Mouse (Mus musculus) midbrain, embryonic 12.5 days (tissue): ENCODE data around the gene Kmt5b. TPM values are rescaled to one million over a fixed set of nuclear protein-coding genes. Genes with fewer than 3 reads are reported as not detected.

Experiments used
- ATAC-seq: fragments of 200-750 bp; cut with Nextera tagmentation; 2 replicates; pipeline ENCODE4 v1.8.0; 2017; ENCODE audit warnings: low read depth, moderate TSS enrichment, moderate library complexity; ENCODE audit not compliant: low FRiP score
- H3K27ac ChIP-seq: fragments of 300-500 bp; sonication (generic); replicated peaks from 2 replicates; pipeline ENCODE4 v1.5.1; 2016; ENCODE audit warnings: mild to moderate bottlenecking
- H3K27me3 ChIP-seq: fragments of 300-500 bp; sonication (generic); 2 replicates; pipeline ENCODE4 v1.6.1; 2016; ENCODE audit warnings: mild to moderate bottlenecking
- H3K36me3 ChIP-seq: fragments of 300-500 bp; sonication (generic); 2 replicates; pipeline ENCODE4 v1.6.1; 2016
- H3K4me1 ChIP-seq: fragments of 300-500 bp; sonication (generic); 2 replicates; pipeline ENCODE4 v1.6.1; 2016
- H3K4me2 ChIP-seq: fragments of 300-500 bp; sonication (generic); replicated peaks from 2 replicates; pipeline ENCODE4 v1.6.1; 2016; ENCODE audit warnings: mild to moderate bottlenecking, moderate library complexity
- H3K4me3 ChIP-seq: fragments of 300-500 bp; sonication (generic); 2 replicates; pipeline ENCODE4 v1.5.1; 2016; ENCODE audit warnings: mild to moderate bottlenecking
- H3K9ac ChIP-seq: fragments of 300-500 bp; sonication (generic); replicated peaks from 2 replicates; pipeline ENCODE4 v1.6.1; 2016; ENCODE audit warnings: mild to moderate bottlenecking, moderate library complexity
- H3K9me3 ChIP-seq: fragments of 300-500 bp; sonication (generic); 2 replicates; pipeline ENCODE4 v1.6.1; 2016; ENCODE audit warnings: mild to moderate bottlenecking
- WGBS: fragments of 180-500 bp; shearing (Covaris S2); methylation state at CpG from one replicate; pipeline ENCODE4 v1.1.7; 2016; 5-methylcytosine and 5-hydroxymethylcytosine counted together
- polyA plus RNA-seq: library from polyadenylated mRNA; unstranded; fragments of >200 nt; fragmentation: Nextera tagmentation; extraction: Ambion mirVana; gene quantifications from 2 replicates; pipeline ENCODE4 v1.2.1, GENCODE M21; 2016

The Kmt5b gene
- polyA plus RNA-seq, 1 experiment from 2014 or later, result 61.3 TPM

DNA sequence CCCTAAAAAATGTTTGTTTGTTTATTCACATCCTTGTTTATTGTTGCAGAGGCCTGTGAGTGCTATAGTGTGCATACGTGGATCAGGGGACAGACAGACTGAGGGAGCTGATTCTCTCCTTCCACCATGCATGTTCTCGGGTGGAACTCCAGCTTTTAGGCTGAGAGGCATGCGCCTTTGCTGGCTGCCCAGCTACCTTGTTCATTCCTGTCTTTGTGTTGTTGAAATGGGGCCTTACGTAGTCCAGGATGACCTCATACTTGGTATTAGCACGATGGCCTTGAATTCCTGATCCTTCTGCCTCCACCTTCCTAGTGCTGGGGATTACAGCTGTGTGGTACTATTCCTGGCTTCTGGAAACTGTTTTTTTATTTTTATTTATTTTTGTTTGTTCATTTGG is 80.5 kb downstream of the Kmt5b start:
- H3K27me3 ChIP-seq, result no peaks in the 10 kb centered on the region
- no peaks in the 10 kb centered on the region for H3K9me3 ChIP-seq
- no peak overlapping the region for H3K4me3 ChIP-seq
- no peak for ATAC-seq
- H3K36me3 ChIP-seq, result no peaks in the 10 kb centered on the region
- H3K9ac ChIP-seq, result no peak overlapping the region
- no peak overlapping the region for H3K27ac ChIP-seq
- H3K4me1 ChIP-seq, result peaks cover 8% of the 10 kb centered on the region
- no peak overlapping the region for H3K4me2 ChIP-seq
- 82% methylated on average over 5 of the region's 5 CpGs for WGBS

DNA sequence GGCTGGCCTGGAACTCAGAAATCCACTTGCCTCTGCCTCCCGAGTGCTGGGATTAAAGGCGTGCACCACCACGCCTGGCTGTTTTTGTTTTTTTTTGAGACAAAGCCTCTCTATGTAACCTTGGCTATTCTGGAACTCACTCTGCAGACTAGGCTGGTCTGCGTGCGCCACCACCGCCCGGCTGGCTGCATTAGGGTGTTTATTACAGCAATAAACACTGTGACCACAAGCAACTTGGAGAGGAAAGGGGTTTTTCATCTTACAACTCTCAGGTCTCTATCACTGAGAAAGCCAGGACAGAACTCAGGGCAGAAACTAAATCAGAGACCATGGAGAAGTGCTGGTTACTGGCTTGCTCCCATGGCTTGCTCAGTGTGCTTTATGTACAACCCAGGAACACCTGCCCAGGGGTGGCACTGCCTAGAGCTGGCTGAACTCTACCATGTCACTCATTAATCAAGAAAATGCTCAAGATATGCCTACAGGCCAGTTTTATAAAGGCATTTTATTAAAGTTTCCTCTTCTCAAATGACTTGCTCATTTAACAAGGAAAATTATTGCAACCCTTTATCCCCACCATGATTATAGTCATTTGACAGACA is 81.1 kb downstream of the Kmt5b start:
- Histone ChIP-seq H3K9ac (no peak overlapping the region), H3K4me2 (no peak overlapping the region), H3K27ac (no peak overlapping the region), H3K4me3 (no peak overlapping the region), H3K36me3 (no peaks in the 10 kb centered on the region), H3K9me3 (no peaks in the 10 kb centered on the region), H3K4me1 (peaks cover 11% of the 10 kb centered on the region), H3K27me3 (no peaks in the 10 kb centered on the region)
- no peak for ATAC-seq
- 86% methylated on average over 7 of the region's 7 CpGs for WGBS

DNA sequence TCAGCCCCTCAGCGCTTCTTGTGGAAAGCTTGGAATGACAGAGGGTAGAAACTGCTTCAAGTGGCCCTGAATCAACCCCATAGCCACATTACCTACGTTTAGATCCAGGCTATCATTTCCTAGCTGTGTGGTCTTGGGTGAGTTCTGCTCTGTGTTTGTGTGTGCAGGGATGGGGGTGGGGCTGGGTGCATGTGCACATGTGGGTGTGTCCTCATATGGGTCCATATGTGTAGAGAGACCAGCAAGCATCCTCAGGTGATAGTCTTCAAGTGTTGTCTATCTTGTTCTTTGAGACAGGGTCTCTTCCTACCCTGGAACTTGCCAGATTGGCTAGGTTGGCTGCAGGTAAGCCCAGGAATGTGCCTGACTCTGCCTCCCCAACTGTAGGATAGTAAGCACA is 82.0 kb downstream of the Kmt5b start:
- H3K4me1 ChIP-seq, result peaks cover 21% of the 10 kb centered on the region
- no peak overlapping the region for H3K4me3 ChIP-seq
- 80% methylated on average over 2 of the region's 2 CpGs for WGBS
- H3K36me3 ChIP-seq, result no peaks in the 10 kb centered on the region
- H3K4me2 ChIP-seq, result no peak overlapping the region
- no peak overlapping the region for H3K9ac ChIP-seq
- H3K27me3 ChIP-seq, result no peaks in the 10 kb centered on the region
- no peaks in the 10 kb centered on the region for H3K9me3 ChIP-seq
- ATAC-seq, result no peak
- H3K27ac ChIP-seq, result no peak overlapping the region

DNA sequence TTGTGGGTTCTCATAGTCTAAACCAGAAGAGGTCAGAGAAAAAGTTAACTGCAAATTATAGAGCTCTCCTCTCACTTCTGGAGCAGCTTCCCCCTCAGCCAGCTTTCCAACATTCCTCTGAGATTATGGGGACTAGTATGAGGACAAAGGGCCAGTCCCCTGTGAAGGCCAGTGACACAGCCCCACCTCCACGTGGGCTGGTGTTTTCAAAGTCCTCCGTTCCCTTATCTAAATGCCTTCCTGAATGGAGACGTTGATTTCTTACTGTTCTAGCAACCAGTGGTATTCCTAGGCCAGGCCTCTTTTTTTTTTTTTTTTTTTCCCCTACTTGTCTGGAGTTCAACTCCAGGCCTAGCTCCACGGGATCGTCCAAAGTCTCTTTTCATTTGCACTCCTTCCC is 82.9 kb downstream of the Kmt5b start:
- H3K36me3 ChIP-seq, result no peaks in the 10 kb centered on the region
- no peak for ATAC-seq
- H3K27ac ChIP-seq, result no peak overlapping the region
- H3K27me3 ChIP-seq, result no peaks in the 10 kb centered on the region
- H3K4me1 ChIP-seq, result peaks cover 27% of the 10 kb centered on the region
- H3K4me2 ChIP-seq, result no peak overlapping the region
- H3K4me3 ChIP-seq, result no peak overlapping the region
- no peaks in the 10 kb centered on the region for H3K9me3 ChIP-seq
- 27% methylated on average over 5 of the region's 5 CpGs for WGBS
- H3K9ac ChIP-seq, result no peak overlapping the region

DNA sequence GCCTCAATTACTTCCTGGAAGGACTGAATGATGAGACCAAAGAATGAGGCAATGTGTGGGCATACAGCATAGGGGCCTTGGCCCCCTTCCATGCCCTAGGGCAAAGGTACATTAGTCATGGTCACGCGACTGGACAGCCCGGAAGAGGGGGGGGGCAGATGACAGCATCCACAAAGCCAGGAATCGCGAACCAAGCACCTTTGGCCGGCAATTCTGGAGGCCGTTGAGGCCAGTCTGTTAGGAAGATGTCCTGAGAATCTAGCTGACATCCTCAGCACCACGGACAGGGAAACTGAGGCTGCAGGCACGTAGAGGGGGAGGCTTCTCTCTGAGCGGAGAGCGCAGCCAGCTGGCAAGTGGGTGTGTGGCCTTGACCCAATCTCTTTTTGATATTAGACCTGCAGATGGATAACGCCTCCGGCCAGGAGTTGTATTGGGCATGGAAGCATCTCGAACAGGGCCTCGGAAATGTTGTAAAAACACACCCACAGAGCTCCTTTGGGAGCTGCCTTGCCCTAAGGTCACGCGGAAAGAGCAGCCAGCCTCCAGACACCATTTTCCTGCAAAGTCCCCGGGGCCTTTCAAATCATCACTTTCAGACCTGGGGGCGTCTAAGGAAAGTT is 83.7 kb downstream of the Kmt5b start:
- Histone ChIP-seq H3K27me3 (no peaks in the 10 kb centered on the region), H3K36me3 (no peaks in the 10 kb centered on the region), H3K4me3 (peak overlapping the region; percentile 86), H3K9me3 (no peaks in the 10 kb centered on the region), H3K9ac (peak overlapping the region; percentile 12; the same call in 1 of the 2 replicates), H3K4me1 (peaks cover 35% of the 10 kb centered on the region), H3K27ac (peak overlapping the region; percentile 97), H3K4me2 (peak overlapping the region; percentile 73)
- 6% methylated on average over 19 of the region's 19 CpGs for whole genome bisulfite sequencing
- ATAC-seq, result no peak

DNA sequence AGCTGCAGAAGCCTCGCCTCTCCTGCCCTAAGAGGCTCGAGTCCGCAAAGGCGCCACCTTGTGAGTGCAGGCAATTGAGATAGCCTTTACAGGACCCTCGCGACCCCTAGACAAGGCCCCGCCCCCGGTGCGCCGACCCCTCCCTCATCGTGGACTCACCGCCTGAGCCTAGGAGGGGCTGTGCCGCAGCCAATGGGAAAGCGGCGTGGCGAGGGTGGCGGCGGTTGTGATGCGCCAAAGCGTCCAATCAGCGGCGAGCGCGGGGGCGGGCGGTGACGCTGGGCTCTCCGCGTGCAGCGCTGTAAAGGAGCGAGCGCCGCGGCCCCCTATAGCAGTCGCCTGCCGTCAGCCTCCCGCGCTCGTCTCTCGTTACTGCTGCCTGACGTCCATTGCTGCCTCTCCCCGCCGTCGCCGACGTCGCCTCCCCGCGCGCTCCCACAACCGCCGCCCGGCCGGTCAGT is 84.3 kb downstream of the Kmt5b start, which contains the start of gene Chka:
Chka (plus strand) TSS at position 272 of the 461 bp plus-strand sequence.
- ATAC-seq, result peak; percentile 99
- WGBS, result 0% methylated on average over 53 of the region's 54 CpGs
- Histone ChIP-seq H3K4me1 (peaks cover 36% of the 10 kb centered on the region), H3K9ac (peak within 1 kb of the TSS; percentile 85), H3K4me3 (peak within 1 kb of the TSS; percentile 86), H3K36me3 (no peaks in the 10 kb centered on the region), H3K9me3 (no peaks in the 10 kb centered on the region), H3K4me2 (peak within 1 kb of the TSS; percentile 73), H3K27ac (peak within 1 kb of the TSS; percentile 97), H3K27me3 (no peaks in the 10 kb centered on the region)

DNA sequence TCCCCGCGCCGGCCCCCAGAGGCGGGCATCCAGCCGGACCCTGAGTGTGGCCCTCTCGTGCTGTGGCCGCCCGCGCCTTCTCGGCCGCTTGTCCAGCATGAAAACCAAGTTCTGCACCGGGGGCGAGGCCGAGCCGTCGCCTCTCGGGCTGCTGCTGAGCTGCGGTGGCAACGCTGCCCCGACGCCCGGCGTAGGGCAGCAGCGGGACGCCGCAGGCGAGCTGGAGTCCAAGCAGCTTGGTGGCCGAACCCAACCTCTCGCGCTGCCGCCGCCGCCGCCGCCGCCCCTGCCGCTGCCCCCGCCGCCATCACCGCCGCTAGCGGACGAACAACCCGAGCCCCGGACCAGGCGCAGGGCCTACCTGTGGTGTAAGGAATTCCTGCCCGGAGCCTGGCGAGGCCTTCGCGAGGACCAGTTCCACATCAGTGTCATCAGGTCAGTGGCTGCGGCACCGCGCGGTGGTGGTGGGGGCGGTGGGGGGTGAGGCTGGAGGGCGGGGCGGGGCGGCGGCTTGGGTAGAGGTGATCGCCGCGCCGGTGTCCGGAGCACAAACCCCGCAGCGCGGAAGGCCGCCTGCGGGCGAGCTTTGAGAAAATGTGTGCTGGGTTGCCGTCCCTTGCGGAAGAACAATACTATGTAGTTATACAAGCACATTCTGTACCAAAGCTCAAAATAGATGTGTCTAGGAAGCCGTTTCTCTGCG is 84.9 kb downstream of the Kmt5b start:
- peak overlapping the region; percentile 97 for H3K27ac ChIP-seq
- H3K9ac ChIP-seq, result peak overlapping the region; percentile 85
- H3K4me1 ChIP-seq, result peaks cover 36% of the 10 kb centered on the region
- no peaks in the 10 kb centered on the region for H3K36me3 ChIP-seq
- ATAC-seq, result no peak; the same call in 1 of the 2 replicates
- H3K4me2 ChIP-seq, result peak overlapping the region; percentile 73
- H3K9me3 ChIP-seq, result no peaks in the 10 kb centered on the region
- H3K4me3 ChIP-seq, result peak overlapping the region; percentile 86
- WGBS, result under 1% methylated on average over 69 of the region's 74 CpGs
- H3K27me3 ChIP-seq, result no peaks in the 10 kb centered on the region

DNA sequence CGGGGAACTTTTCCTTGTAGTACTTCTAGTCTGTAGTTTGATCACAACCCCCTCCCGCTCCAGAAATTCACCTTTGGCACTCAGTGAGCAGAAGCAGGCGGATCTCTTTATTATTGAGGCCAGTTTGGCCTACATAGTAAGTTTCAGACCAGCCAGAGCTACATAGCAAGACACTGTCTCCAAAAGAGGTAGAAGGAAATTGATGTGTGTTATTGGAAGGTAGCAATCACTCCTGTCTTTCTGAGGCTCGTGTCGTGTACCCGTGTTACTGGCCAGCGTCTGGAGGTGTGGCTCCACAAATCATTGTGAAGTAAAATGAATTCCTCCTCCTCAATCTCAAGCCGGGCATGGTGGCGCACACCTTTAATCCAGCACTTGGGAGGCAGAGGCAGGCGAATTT is 85.9 kb downstream of the Kmt5b start:
- 95% methylated on average over 10 of the region's 10 CpGs for WGBS
- Histone ChIP-seq H3K27ac (no peak overlapping the region), H3K4me3 (peak overlapping the region; percentile 86), H3K9ac (no peak overlapping the region), H3K4me2 (peak overlapping the region; percentile 73), H3K9me3 (no peaks in the 10 kb centered on the region), H3K36me3 (no peaks in the 10 kb centered on the region), H3K27me3 (no peaks in the 10 kb centered on the region), H3K4me1 (peaks cover 36% of the 10 kb centered on the region)
- no peak for ATAC-seq

DNA sequence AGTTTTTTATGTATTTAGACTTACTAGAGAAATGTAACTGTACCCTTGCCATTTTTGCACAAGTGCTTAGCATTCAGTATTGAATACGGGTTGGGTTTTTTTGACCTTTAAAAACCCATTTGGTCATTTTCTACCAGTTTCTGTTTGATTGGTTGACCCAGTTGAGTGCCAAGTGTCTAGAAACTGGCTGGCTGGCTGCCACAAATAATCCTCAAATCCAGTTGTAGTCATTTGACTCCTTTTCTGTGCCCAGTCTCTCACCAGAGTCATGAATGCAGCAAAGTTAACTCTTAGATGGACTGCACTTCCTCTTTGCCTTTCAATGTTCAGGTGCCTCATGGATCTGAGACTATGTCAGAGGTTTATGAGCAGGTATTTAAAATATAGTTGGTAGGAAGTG is 86.7 kb downstream of the Kmt5b start:
- H3K4me3 ChIP-seq, result no peak overlapping the region
- no peak for ATAC-seq
- no peak overlapping the region for H3K9ac ChIP-seq
- H3K9me3 ChIP-seq, result no peaks in the 10 kb centered on the region
- H3K36me3 ChIP-seq, result no peaks in the 10 kb centered on the region
- no peaks in the 10 kb centered on the region for H3K27me3 ChIP-seq
- no peak overlapping the region for H3K27ac ChIP-seq
- WGBS, result 92% methylated on average over 1 of the region's 1 CpGs
- H3K4me1 ChIP-seq, result peaks cover 36% of the 10 kb centered on the region
- 0 out of 2 replicates have a peak overlapping the region, but pooled peaks have one; percentile 73 for H3K4me2 ChIP-seq

DNA sequence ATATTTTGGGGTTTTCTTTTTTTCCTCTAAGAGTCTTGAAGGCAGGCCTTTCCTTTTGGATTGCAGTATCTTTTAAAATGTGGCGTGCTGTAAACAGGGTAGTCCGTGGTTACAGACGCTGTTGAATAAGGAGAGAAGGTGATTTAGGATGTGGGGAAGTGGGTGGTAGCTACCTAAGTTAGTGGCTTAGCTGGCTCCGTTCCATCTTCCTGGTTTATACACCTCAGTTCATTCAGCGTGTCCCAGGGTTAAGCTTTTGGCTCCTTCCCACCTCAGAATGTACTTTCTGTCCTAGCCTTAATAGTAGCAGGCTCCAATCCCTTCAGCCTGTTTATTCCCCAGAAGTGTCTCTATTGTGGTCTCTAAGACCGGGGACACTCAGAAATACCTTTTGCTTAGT is 87.9 kb downstream of the Kmt5b start:
- Histone ChIP-seq H3K4me1 (peaks cover 36% of the 10 kb centered on the region), H3K9me3 (no peaks in the 10 kb centered on the region), H3K27ac (no peak overlapping the region), H3K4me3 (no peak overlapping the region), H3K27me3 (no peaks in the 10 kb centered on the region), H3K9ac (no peak overlapping the region), H3K36me3 (no peaks in the 10 kb centered on the region), H3K4me2 (0 out of 2 replicates have a peak overlapping the region, but pooled peaks have one; percentile 9)
- ATAC-seq, result no peak
- 70% methylated on average over 6 of the region's 6 CpGs for WGBS

DNA sequence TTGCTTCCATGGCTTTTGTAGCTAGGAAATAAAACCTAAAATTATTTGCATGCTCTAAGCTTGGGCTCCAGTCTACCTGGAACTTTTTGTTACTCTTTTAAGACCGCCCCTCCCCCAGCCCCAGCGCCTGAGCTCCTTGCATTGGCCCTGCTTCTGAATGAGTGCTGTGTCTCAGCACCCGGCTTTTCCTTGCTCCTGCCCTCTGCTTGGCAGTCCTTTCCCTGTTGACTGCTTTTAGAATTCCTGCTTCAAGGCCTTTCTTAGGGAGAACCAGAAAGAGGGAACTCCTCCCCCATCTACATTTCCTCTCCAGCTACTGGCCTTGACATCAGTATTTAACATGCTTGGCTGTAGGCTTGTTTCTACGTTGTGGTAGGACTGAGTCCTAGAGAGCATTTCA is 88.4 kb downstream of the Kmt5b start:
- H3K27me3 ChIP-seq, result no peaks in the 10 kb centered on the region
- no peak for ATAC-seq
- H3K9ac ChIP-seq, result no peak overlapping the region
- H3K4me2 ChIP-seq, result 0 out of 2 replicates have a peak overlapping the region, but pooled peaks have one; percentile 9
- no peak overlapping the region for H3K27ac ChIP-seq
- H3K4me1 ChIP-seq, result peaks cover 36% of the 10 kb centered on the region
- 27% methylated on average over 4 of the region's 4 CpGs for WGBS
- no peaks in the 10 kb centered on the region for H3K36me3 ChIP-seq
- no peaks in the 10 kb centered on the region for H3K9me3 ChIP-seq
- H3K4me3 ChIP-seq, result no peak overlapping the region

DNA sequence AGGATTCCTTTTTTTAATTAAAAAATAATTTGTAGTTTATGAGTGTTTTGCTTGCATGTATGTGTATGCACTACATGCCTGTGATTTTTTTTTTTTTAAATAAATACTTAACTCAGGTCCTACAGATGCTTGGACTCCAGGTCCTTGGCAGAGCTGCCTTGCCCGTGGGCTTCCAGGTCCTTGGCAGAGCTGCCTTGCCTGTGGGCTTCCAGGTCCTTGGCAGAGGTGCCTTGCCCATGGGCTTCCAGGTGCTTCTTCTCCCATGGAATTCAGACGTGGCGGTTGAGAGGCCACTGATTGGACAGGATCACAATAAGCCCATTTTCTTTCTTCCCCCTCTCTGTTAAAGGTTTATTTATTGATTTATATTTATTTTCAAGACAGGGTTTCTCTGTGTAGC is 90.0 kb downstream of the Kmt5b start:
- WGBS, result 93% methylated on average over 3 of the region's 3 CpGs
- Histone ChIP-seq H3K4me1 (peaks cover 29% of the 10 kb centered on the region), H3K36me3 (peaks cover 3% of the 10 kb centered on the region; the same call in 1 of the 2 replicates), H3K9me3 (no peaks in the 10 kb centered on the region), H3K4me3 (no peak overlapping the region), H3K27ac (no peak overlapping the region), H3K4me2 (no peak overlapping the region), H3K27me3 (no peaks in the 10 kb centered on the region), H3K9ac (no peak overlapping the region)
- no peak for ATAC-seq
